Comparison of ENCODE assay signal across 28 mouse cellular contexts in genomic region chr13:97821011-97821410, GRCm38 (mm10).
A peak's percentile ranks its signal among the peaks of the same experiment; 100 is the strongest.
DNase-seq lines count a peak whose midpoint lies in the region; ATAC-seq and TF ChIP-seq lines count a peak whose summit lies in the region.
"Had no signal": no experiment of that assay in that cellular context is flagged by ENCODE, and none has a peak within 500 bp of the region (broad histone marks: within the 10 kb centered on the region; RNA-seq: fewer than 3 reads in every experiment).

No protein-coding gene starts in this region.

- H3K36me3 ChIP-seq in kidney, adult 2 months (ENCODE audit: control insufficient read depth, insufficient read depth, low read length) = no peaks in the 10 kb centered on the region
- H3K36me3 ChIP-seq in kidney, embryonic 16.5 days (ENCODE audit: insufficient read depth, low read length) = no peaks in the 10 kb centered on the region
- H3K36me3 ChIP-seq in ES-Bruce4 (ENCODE audit: control insufficient read depth, insufficient read depth, low read length, poor library complexity, severe bottlenecking) = no peaks in the 10 kb centered on the region
- H3K36me3 ChIP-seq: forebrain, embryonic 12.5 days; heart, embryonic 15.5 days; hindbrain, embryonic 12.5 days; liver, embryonic 15.5 days; midbrain, embryonic 12.5 days; neural tube, embryonic 12.5 days had no signal

- no peaks in the 10 kb centered on the region for H3K4me1 ChIP-seq in kidney, adult 2 months (ENCODE audit: control insufficient read depth, insufficient read depth, low read length)
- peaks cover 20% of the 10 kb centered on the region for H3K4me1 ChIP-seq in kidney, embryonic 16.5 days (ENCODE audit: insufficient read depth, low read length)
- no peaks in the 10 kb centered on the region for H3K4me1 ChIP-seq in ES-Bruce4 (ENCODE audit: control insufficient read depth, insufficient read depth, low read length)
- H3K4me1 ChIP-seq: liver, embryonic 15.5 days; megakaryocyte, embryonic 14.5 days had no signal

- H3K4me3 ChIP-seq in kidney, adult 2 months (ENCODE audit: insufficient read depth, low read depth, low read length) = no peak overlapping the region
- no peak overlapping the region for H3K4me3 ChIP-seq in kidney, embryonic 16.5 days (ENCODE audit: low read length)
- peak overlapping the region; percentile 49; the same call in 1 of the 2 replicates for H3K4me3 ChIP-seq in ES-Bruce4 (ENCODE audit: low read depth, low read length)
- H3K4me3 ChIP-seq: erythroblast, embryonic 14.5 days; forebrain, embryonic 12.5 days; heart, embryonic 15.5 days; hindbrain, embryonic 12.5 days; liver, embryonic 15.5 days; megakaryocyte, embryonic 14.5 days; midbrain, embryonic 12.5 days; myocyte; neural tube, embryonic 12.5 days had no signal

- no peak for TF ChIP-seq EP300 in ES-Bruce4 (IDR thresholded peaks at IDR 0.05; ENCODE audit: insufficient read depth, low read depth, low read length)

- no peak overlapping the region for H3K4me2 ChIP-seq in kidney, embryonic 16.5 days (replicated peaks; ENCODE audit: low read depth, low read length)
- H3K4me2 ChIP-seq: forebrain, embryonic 12.5 days; heart, embryonic 15.5 days; hindbrain, embryonic 12.5 days; liver, embryonic 15.5 days; midbrain, embryonic 12.5 days; neural tube, embryonic 12.5 days had no signal

- no peaks in the 10 kb centered on the region for H3K9me3 ChIP-seq in kidney, embryonic 16.5 days (ENCODE audit: low read length)
- H3K9me3 ChIP-seq in ES-Bruce4 (replicated peaks; ENCODE audit: control insufficient read depth, insufficient read depth, low read length, poor library complexity, severe bottlenecking) = no peaks in the 10 kb centered on the region
- H3K9me3 ChIP-seq: forebrain, embryonic 12.5 days; heart, embryonic 15.5 days; hindbrain, embryonic 12.5 days; liver, embryonic 15.5 days; megakaryocyte, embryonic 14.5 days; midbrain, embryonic 12.5 days; neural tube, embryonic 12.5 days had no signal

- peak; percentile 51 for DNase-seq in adrenal gland, adult 2 months
- DNase-seq in adrenal gland, adult 18-20 months (ENCODE audit: low spot score in 2 of 2) = no peak
- DNase-seq in kidney, adult 2 months = peak; percentile 17
- peak; percentile 14 for DNase-seq in brain, embryonic 14.5 days (ENCODE audit: low read depth)
- no peak for DNase-seq in thymus, postnatal 36 days
- DNase-seq: cerebellum, adult 18-20 months; cerebellum, postnatal 10 days; gastrocnemius, postnatal 14 days; kidney, adult 11 months; layer of hippocampus, postnatal 36 days; left cerebral cortex, postnatal 4 days; lung, postnatal 36 days; right cerebral cortex, adult 18-20 months; spleen, adult 18-20 months; thymus, postnatal 14 days had no signal

- TF ChIP-seq POLR2A in kidney, adult 2 months (IDR thresholded peaks at IDR 0.05; ENCODE audit: low read depth, low read length) = no peak
- no peak for TF ChIP-seq POLR2A in ES-Bruce4 (IDR thresholded peaks at IDR 0.05; ENCODE audit: insufficient read depth, low read length)
- TF ChIP-seq POLR2A in brain, embryonic 14.5 days (IDR thresholded peaks at IDR 0.05; ENCODE audit: borderline replicate concordance, extremely low read depth, insufficient read depth, insufficient read length, poor library complexity, severe bottlenecking) = no peak

- WGBS in kidney, adult 2 months = 69% methylated on average over 3 of the region's 3 CpGs
- WGBS in kidney, embryonic 16.5 days = 84% methylated on average over 3 of the region's 3 CpGs

- no peak for ATAC-seq in kidney, embryonic 16.5 days (ENCODE audit: low FRiP score, low TSS enrichment)
- ATAC-seq: activated CD4-positive, CD25-positive, alpha-beta regulatory T cell, adult 4 months had no signal

- TF ChIP-seq CTCF in kidney, adult 2 months (conservative IDR thresholded peaks at IDR 0.05; ENCODE audit: insufficient read depth, insufficient read length, low read depth, low read length) = no peak
- TF ChIP-seq CTCF in ES-Bruce4 (IDR thresholded peaks at IDR 0.05; ENCODE audit: low read depth, low read length) = no peak
- no peak for TF ChIP-seq CTCF in brain, embryonic 14.5 days (IDR thresholded peaks at IDR 0.05; ENCODE audit: borderline replicate concordance, extremely low read depth, insufficient read depth, insufficient read length)

- no peak overlapping the region for H3K27ac ChIP-seq in kidney, adult 2 months (ENCODE audit: insufficient read depth, low read depth, low read length)
- H3K27ac ChIP-seq in kidney, embryonic 16.5 days (ENCODE audit: low read length) = no peak overlapping the region
- H3K27ac ChIP-seq in ES-Bruce4 (ENCODE audit: insufficient read depth, low read length) = no peak overlapping the region
- H3K27ac ChIP-seq: forebrain, embryonic 12.5 days; heart, embryonic 15.5 days; hindbrain, embryonic 12.5 days; kidney, postnatal 0 days; liver, embryonic 15.5 days; midbrain, embryonic 12.5 days; neural tube, embryonic 12.5 days had no signal

- H3K27me3 ChIP-seq in kidney, adult 2 months (replicated peaks; ENCODE audit: control insufficient read depth, insufficient read depth, low read length) = no peaks in the 10 kb centered on the region
- no peaks in the 10 kb centered on the region for H3K27me3 ChIP-seq in kidney, embryonic 16.5 days (ENCODE audit: insufficient read depth, low read length)
- no peaks in the 10 kb centered on the region for H3K27me3 ChIP-seq in ES-Bruce4 (ENCODE audit: control insufficient read depth, insufficient read depth, low read length, poor library complexity, severe bottlenecking)
- H3K27me3 ChIP-seq: forebrain, embryonic 12.5 days; heart, embryonic 15.5 days; hindbrain, embryonic 12.5 days; midbrain, embryonic 12.5 days; neural tube, embryonic 12.5 days had no signal

- H3K9ac ChIP-seq in kidney, embryonic 16.5 days (replicated peaks; ENCODE audit: low read length) = no peak overlapping the region
- peak overlapping the region; percentile 6; the same call in 1 of the 2 replicates for H3K9ac ChIP-seq in ES-Bruce4 (ENCODE audit: low read depth, poor library complexity, severe bottlenecking)
- H3K9ac ChIP-seq: forebrain, embryonic 12.5 days; heart, embryonic 15.5 days; hindbrain, embryonic 12.5 days; liver, embryonic 15.5 days; midbrain, embryonic 12.5 days; neural tube, embryonic 12.5 days had no signal

Comparison
In these comparisons a context has a peak if more than half of its experiments do, and no peak if none do; other contexts are left out.
1. DNase-seq: peak in adrenal gland, adult 2 months (single experiment), kidney, adult 2 months (single experiment) and brain, embryonic 14.5 days (single experiment); none in adrenal gland, adult 18-20 months (0 of 2) and thymus, postnatal 36 days (0 of 2).